Mouse (Mus musculus) heart, embryonic 16.5 days (tissue): Measurements from ENCODE around the gene Tsc2. TPM values are rescaled to one million over a fixed set of nuclear protein-coding genes. Genes with fewer than 3 reads are reported as not detected.
A peak's percentile ranks its signal among the peaks of the same experiment; 100 is the strongest.

Experiments
- ATAC-seq: fragments of 200-750 bp; cut with Nextera tagmentation; replicated peaks from 2 replicates; pipeline ENCODE4 v1.8.0; 2017; ENCODE audit warnings: moderate number of reproducible peaks; ENCODE audit not compliant: insufficient read depth, low FRiP score; ENCODE audit errors: extremely low read depth
- H3K27ac ChIP-seq: fragments of 300-500 bp; sonication (generic); 2 replicates; pipeline ENCODE4 v1.5.1; 2014; ENCODE audit warnings: mild to moderate bottlenecking, low read length, control low read depth, moderate library complexity
- H3K27me3 ChIP-seq: fragments of 300-500 bp; sonication (generic); 2 replicates; pipeline ENCODE4 v1.6.1; 2014; ENCODE audit warnings: low read length, mixed read lengths; ENCODE audit not compliant: control insufficient read depth, insufficient read depth
- H3K36me3 ChIP-seq: fragments of 300-500 bp; sonication (generic); 2 replicates; pipeline ENCODE4 v1.6.1; 2014; ENCODE audit not compliant: control insufficient read depth, insufficient read depth
- H3K4me1 ChIP-seq: fragments of 300-500 bp; sonication (generic); 2 replicates; pipeline ENCODE4 v1.6.1; 2014; ENCODE audit warnings: low read length, mixed read lengths; ENCODE audit not compliant: control insufficient read depth, insufficient read depth
- H3K4me2 ChIP-seq: fragments of 300-500 bp; sonication (generic); 2 replicates; pipeline ENCODE4 v1.6.1; 2014; ENCODE audit warnings: low read depth, mild to moderate bottlenecking, control low read depth, low read length
- H3K4me3 ChIP-seq: fragments of 300-500 bp; sonication (generic); 2 replicates; pipeline ENCODE4 v1.5.1; 2014; ENCODE audit warnings: mild to moderate bottlenecking, control low read depth, low read length
- H3K9ac ChIP-seq: fragments of 300-500 bp; sonication (generic); 2 replicates; pipeline ENCODE4 v1.6.1; 2014; ENCODE audit warnings: low read length, control low read depth
- H3K9me3 ChIP-seq: fragments of 300-500 bp; sonication (generic); replicated peaks from 2 replicates; pipeline ENCODE4 v1.6.1; 2016; ENCODE audit warnings: low read length; ENCODE audit not compliant: control insufficient read depth
- WGBS: fragments of 180-500 bp; shearing (Covaris S2); extraction: QIAGEN DNeasy Blood & Tissue Kit; methylation state at CpG from one replicate; pipeline ENCODE4 v1.1.7; 2014; 5-methylcytosine and 5-hydroxymethylcytosine counted together
- polyA plus RNA-seq: library from polyadenylated mRNA; unstranded; fragments of >200 nt; fragmentation: Nextera tagmentation; extraction: Ambion mirVana; gene quantifications from 2 replicates; pipeline ENCODE4 v1.2.1, GENCODE M21; 2015

Gene Tsc2
- polyA plus RNA-seq, 1 experiment from 2014 or later, result 48.1 TPM

GRCm38 (mm10) chr17:24593992-24594890 is 38.2 kb downstream of the Tsc2 start:
- Histone ChIP-seq H3K27ac (no peak overlapping the region), H3K4me2 (no peak overlapping the region), H3K4me3 (no peak overlapping the region), H3K27me3 (no peaks in the 10 kb centered on the region), H3K36me3 (peaks cover 50% of the 10 kb centered on the region), H3K9ac (no peak overlapping the region), H3K4me1 (no peaks in the 10 kb centered on the region), H3K9me3 (no peaks in the 10 kb centered on the region)
- ATAC-seq, result no peak
- 90% methylated on average over 26 of the region's 26 CpGs for WGBS

GRCm38 (mm10) chr17:24593248-24593647 is 39.2 kb downstream of the Tsc2 start:
- H3K27me3 ChIP-seq, result no peaks in the 10 kb centered on the region
- H3K4me1 ChIP-seq, result no peaks in the 10 kb centered on the region
- peaks cover 45% of the 10 kb centered on the region for H3K36me3 ChIP-seq
- H3K4me3 ChIP-seq, result no peak overlapping the region
- H3K9me3 ChIP-seq, result no peaks in the 10 kb centered on the region
- H3K27ac ChIP-seq, result no peak overlapping the region
- H3K9ac ChIP-seq, result no peak overlapping the region
- H3K4me2 ChIP-seq, result no peak overlapping the region
- WGBS, result 76% methylated on average over 5 of the region's 5 CpGs
- no peak for ATAC-seq

GRCm38 (mm10) chr17:24591695-24592094 is 40.7 kb downstream of the Tsc2 start:
- no peak for ATAC-seq

GRCm38 (mm10) chr17:24590943-24591342 is 41.5 kb downstream of the Tsc2 start:
- Histone ChIP-seq H3K4me1 (no peaks in the 10 kb centered on the region), H3K9ac (no peak overlapping the region), H3K36me3 (peaks cover 43% of the 10 kb centered on the region), H3K27ac (no peak overlapping the region), H3K9me3 (no peaks in the 10 kb centered on the region), H3K4me3 (no peak overlapping the region), H3K4me2 (no peak overlapping the region), H3K27me3 (no peaks in the 10 kb centered on the region)
- WGBS, result 59% methylated on average over 3 of the region's 3 CpGs
- ATAC-seq, result no peak

More at GRCm38 (mm10) chr17:24591695-24592094, 40.7 kb downstream of the Tsc2 start:
- WGBS, result 94% methylated on average over 5 of the region's 5 CpGs
- H3K4me2 ChIP-seq, result no peak overlapping the region
- H3K4me1 ChIP-seq, result no peaks in the 10 kb centered on the region
- H3K27me3 ChIP-seq, result no peaks in the 10 kb centered on the region
- H3K9me3 ChIP-seq, result no peaks in the 10 kb centered on the region
- no peak overlapping the region for H3K27ac ChIP-seq
- peaks cover 43% of the 10 kb centered on the region for H3K36me3 ChIP-seq
- no peak overlapping the region for H3K4me3 ChIP-seq
- H3K9ac ChIP-seq, result no peak overlapping the region

GRCm38 (mm10) chr17:24586532-24586931 is 45.9 kb downstream of the Tsc2 start:
- WGBS, result 86% methylated on average over 4 of the region's 4 CpGs
- Histone ChIP-seq H3K4me2 (no peak overlapping the region), H3K9ac (no peak overlapping the region), H3K27me3 (no peaks in the 10 kb centered on the region), H3K27ac (no peak overlapping the region), H3K4me1 (no peaks in the 10 kb centered on the region), H3K9me3 (no peaks in the 10 kb centered on the region), H3K36me3 (peaks cover 40% of the 10 kb centered on the region), H3K4me3 (no peak overlapping the region)
- no peak for ATAC-seq

GRCm38 (mm10) chr17:24584520-24584919 is 47.9 kb downstream of the Tsc2 start:
- WGBS, result 71% methylated on average over 3 of the region's 3 CpGs
- H3K27me3 ChIP-seq, result no peaks in the 10 kb centered on the region
- peak overlapping the region; percentile 34; the same call in 1 of the 2 replicates for H3K27ac ChIP-seq
- no peaks in the 10 kb centered on the region for H3K4me1 ChIP-seq
- H3K4me3 ChIP-seq, result no peak overlapping the region
- no peak for ATAC-seq
- H3K9me3 ChIP-seq, result no peaks in the 10 kb centered on the region
- no peak overlapping the region for H3K9ac ChIP-seq
- peaks cover 54% of the 10 kb centered on the region for H3K36me3 ChIP-seq
- no peak overlapping the region for H3K4me2 ChIP-seq

- Histone ChIP-seq H3K4me2 (no peak overlapping the region), H3K9me3 (no peaks in the 10 kb centered on the region), H3K27me3 (no peaks in the 10 kb centered on the region), H3K27ac (peak overlapping the region; percentile 34), H3K4me3 (no peak overlapping the region), H3K9ac (no peak overlapping the region), H3K4me1 (no peaks in the 10 kb centered on the region), H3K36me3 (peaks cover 53% of the 10 kb centered on the region)
- ATAC-seq, result peak; percentile 68
- WGBS, result 62% methylated on average over 5 of the region's 5 CpGs
These were observed 48.6 kb downstream of the Tsc2 start for GRCm38 (mm10) chr17:24583599-24584460.

- no peak overlapping the region for H3K4me2 ChIP-seq
- H3K27ac ChIP-seq, result no peak overlapping the region
- no peak overlapping the region for H3K4me3 ChIP-seq
- ATAC-seq, result no peak
- H3K36me3 ChIP-seq, result peaks cover 41% of the 10 kb centered on the region
- H3K9me3 ChIP-seq, result no peaks in the 10 kb centered on the region
- WGBS, result 95% methylated on average over 2 of the region's 2 CpGs
- no peaks in the 10 kb centered on the region for H3K27me3 ChIP-seq
- H3K4me1 ChIP-seq, result no peaks in the 10 kb centered on the region
- H3K9ac ChIP-seq, result no peak overlapping the region
These were observed 52.1 kb downstream of the Tsc2 start for GRCm38 (mm10) chr17:24580287-24580686.

- WGBS, result 87% methylated on average over 3 of the region's 3 CpGs
- H3K4me2 ChIP-seq, result no peak overlapping the region
- no peak overlapping the region for H3K9ac ChIP-seq
- H3K27ac ChIP-seq, result no peak overlapping the region
- no peak overlapping the region for H3K4me3 ChIP-seq
- H3K27me3 ChIP-seq, result no peaks in the 10 kb centered on the region
- no peak for ATAC-seq
- H3K4me1 ChIP-seq, result no peaks in the 10 kb centered on the region
- no peaks in the 10 kb centered on the region for H3K9me3 ChIP-seq
- H3K36me3 ChIP-seq, result peaks cover 42% of the 10 kb centered on the region
These were observed 52.9 kb downstream of the Tsc2 start for GRCm38 (mm10) chr17:24579532-24579931.
